Mouse (Mus musculus) retina, adult 2 months (tissue): ENCODE data around the gene Shb.
A peak's percentile ranks its signal among the peaks of the same experiment; 100 is the strongest.

ENCODE experiments used
- DNase-seq: peaks from one replicate; pipeline ENCODE4 v3.0.0-alpha.2; 2012; ENCODE audit warnings: low read depth, low spot score

Shb gene

DNA sequence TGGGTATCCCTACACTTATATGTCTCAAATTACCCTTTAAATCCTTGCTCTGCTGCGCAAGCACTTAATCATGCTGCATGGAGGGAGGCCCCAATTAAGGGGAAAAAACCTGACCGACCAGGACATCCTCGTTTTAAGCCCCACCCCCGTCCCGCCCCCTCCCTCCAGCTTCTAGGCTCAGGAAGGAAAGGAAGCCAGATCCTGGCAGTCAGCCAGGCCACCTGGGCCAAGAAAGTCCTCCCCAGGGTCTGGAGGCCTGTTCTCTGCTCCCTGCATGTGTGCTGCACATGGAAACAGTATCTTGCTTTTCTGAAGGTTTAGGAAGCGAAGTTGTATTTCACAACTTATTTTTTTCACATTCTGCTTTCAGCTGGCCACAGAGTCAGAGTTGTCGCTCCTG lies at the start of gene Shb:
TSS of gene Shb (minus strand) at position 96 of the 400 bp plus-strand sequence.
- no peak for DNase-seq

DNA sequence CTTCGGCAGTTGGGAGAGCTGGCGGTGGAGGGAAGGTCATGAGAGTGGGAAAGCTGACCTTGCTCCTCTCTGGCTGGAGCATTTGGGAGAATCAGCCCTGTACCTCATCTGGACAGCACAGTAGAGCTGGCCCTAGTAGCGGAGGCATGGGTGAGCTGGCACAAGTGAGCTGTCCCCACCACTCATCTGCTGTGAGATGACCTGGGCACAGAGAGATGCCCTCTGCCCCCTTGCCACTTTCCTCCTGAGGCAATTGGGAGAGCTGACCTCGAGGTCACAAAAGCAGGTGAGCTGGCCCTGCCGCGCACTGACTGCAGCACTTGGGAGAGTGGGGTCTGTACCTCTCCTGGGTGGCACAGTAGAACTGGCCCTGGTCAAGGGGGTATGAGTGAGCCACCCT lies 48.8 kb upstream of the Shb start:
- no peak for DNase-seq

DNA sequence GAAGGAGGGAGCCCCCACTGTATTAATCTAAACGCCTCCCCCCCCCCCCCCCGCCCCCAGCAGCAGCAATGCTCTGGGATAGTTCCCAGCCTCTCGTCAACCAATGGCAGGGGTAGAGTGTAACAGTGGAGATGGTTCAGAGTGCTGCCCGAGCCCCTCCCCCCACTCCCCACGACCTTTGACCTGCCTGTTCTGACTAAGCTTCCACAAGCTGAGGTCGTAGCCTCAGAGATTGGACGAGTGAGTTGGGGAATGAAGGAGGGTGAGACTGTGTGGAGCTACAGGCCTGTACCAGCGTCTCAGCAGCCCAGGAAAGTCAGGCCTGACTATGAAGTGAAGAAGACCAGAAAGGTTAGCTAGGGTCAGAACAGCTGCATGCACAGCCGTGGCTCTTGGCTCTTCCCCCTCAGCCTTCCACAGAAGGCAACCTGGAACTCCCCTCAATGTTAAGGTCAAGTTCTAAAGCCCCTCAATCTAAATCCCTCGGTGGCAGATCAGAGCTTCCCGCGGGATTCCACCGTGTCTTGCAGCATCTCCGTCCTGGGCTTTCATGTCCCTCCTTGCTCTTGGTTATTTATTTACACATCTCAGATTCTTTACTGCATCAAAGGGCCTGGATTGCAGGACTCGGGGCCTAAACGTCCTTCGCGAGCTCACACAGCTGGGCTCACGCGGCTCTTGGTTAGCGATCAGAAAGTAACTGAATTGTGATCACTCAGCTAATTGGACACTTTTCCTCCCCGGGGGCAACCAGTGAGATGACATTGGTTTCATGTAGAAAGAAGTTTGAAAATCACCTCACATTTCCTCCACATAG lies 46.5 kb upstream of the Shb start:
- DNase-seq, result no peak

DNA sequence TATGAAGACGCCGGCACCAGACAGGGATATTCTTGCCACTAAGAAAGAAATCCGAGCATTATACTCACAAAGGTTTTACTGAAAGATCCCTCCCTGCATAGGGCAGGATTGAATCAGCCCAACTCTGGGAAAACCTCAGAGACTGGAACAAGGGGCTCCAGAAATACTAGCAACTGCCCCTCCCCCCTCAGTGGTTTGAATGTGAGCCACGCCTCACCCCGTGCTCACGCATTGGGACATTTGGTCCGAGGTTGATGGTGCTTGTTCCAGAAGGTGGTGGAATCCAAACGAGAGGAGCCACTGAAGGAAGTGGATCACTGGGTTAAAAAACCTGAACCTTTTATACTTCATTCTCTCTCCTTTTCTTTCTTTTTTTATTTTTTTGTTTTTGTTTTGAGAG lies 45.4 kb upstream of the Shb start:
- no peak for DNase-seq

DNA sequence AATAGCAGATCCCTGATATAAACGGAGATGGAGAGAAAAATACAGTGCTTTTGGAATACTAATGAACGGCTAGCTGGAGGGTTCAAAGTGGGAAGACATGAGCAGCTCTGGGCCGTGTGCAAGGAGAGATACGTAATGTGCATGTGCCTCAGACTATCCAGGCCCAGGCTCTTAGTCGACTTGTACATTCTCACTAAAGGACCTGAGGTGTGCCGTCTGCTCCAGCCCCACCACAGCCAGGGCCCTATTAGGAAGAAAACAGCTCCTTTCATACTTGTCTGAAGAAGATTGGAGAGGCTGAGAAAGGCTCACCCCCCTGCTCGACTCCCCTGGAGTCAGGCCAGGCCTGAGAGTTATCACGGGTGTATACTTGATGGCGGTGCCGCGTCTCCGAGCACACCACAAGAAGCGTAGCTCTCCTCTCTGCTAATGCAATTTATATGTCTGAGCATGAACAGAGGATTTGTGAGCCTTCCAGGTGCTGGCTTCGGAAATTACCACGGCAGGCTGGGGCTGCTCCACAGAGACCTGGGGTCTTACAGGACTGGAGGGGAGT lies 42.4 kb upstream of the Shb start:
- no peak for DNase-seq

DNA sequence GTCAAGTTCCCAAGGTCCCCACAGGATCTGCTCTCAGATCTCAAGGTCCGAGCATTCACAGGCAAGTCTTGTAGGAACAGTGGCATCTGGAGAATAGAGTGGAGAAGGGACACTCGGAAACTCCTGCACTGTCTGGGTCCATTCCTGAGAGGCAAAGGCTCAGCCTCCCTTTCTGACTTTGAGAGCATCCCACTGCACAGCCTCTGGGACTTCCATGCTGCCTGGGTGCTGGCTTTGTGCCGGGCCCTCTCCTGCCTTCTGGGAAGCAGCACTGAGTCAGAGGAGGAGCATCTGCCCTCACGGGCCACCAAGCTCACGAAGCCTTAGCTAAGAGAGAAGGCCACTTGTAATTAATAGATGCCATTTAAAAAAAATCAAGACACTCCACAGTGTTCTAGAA lies 37.3 kb upstream of the Shb start:
- DNase-seq, result no peak

DNA sequence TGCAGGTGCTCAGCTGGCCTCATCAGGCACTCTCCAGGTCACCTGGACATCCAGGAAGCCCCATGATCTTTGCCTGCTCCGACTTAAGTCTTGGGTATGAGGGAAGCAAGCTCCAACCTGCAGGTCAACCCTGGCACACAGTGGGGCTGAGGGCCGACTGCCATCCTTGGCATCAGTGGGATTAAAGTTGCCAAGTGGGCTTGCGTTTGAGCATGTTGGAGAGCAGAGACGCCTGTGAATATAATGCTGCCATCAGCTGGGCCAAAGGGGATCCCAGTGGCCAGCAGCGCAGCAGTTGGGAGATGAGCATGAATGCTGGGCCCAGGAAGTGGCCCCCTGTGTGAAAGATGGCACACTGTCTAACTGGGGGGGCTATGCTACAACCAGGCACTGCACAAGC lies 25.9 kb upstream of the Shb start:
- DNase-seq, result no peak

DNA sequence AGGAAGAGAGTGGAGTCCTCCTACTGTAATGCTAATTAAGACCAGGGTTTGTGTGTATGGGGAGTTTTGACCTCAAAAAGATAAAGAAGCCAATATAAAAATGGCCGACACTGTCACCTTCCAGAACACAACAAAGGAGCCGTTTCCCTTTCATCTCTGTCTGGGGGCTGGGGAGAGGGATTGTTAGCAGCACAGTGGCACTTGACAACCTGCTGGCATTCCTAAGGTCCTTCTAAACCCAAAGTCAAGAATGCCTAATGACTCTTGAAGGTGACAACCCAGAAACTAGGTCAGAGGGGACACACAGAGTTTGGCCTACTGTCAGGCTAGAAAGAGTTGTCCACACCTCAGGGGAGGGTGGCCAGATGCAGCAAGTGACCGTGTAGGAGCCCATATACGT lies 20.3 kb upstream of the Shb start:
- no peak for DNase-seq

DNA sequence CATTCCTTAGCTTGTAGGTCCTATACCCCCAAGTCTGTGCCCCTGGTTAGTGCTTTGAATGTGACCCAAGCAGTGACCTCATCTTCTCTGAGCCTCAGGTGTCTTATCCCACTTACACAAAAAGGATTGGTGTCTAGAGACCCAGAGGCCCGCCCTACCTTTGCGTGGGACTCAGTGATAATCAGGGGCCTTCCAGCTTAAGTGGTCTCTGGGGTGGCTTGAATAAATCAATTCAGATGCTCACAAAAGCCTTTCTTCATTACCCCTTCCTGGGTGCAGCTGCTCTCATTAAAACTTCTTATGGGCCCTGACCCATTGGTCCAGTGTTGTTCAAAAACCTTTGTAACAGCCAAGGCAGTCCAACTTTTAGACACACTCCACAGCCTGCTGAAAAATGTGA lies 18.7 kb upstream of the Shb start:
- DNase-seq, result no peak

DNA sequence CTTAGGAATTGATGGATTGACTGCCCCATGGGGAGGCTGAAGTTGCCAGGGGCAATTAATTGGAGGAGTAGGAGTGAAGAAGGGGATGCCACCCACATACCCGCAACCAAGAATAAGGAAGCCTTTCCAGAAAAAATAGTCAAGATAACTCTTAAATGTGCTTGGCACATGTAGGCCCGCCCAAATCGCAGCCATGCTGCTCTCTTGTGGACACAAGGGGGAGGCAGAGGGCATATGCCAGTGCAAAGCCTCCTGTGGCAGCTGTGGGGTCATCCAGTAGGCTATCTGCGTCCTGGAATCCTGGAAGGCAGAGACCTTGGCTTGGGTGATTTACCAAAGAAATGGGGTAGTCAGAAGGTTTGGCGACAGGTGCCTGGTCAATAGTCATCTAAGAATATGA lies 17.2 kb upstream of the Shb start:
- no peak for DNase-seq

DNA sequence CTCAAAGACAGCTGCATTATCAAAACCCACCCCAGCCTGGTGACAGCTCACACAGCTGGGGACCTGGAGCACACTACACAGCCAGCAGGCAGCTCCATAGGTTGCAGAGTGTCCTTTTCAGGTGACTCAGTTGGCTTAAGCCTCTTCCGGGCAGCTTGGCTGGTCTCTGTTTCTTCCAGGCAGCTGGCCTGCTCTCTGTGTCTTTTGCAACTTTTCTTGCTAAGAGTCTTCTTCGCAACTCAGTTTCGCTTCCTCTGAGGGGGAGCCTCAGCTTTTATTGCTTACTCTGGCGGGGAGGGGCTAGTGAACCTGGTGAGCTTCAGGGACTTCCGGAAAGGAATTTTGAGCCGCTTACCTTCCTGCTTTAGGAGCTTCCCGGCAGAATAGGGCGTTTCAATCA lies 13.6 kb upstream of the Shb start:
- no peak for DNase-seq

DNA sequence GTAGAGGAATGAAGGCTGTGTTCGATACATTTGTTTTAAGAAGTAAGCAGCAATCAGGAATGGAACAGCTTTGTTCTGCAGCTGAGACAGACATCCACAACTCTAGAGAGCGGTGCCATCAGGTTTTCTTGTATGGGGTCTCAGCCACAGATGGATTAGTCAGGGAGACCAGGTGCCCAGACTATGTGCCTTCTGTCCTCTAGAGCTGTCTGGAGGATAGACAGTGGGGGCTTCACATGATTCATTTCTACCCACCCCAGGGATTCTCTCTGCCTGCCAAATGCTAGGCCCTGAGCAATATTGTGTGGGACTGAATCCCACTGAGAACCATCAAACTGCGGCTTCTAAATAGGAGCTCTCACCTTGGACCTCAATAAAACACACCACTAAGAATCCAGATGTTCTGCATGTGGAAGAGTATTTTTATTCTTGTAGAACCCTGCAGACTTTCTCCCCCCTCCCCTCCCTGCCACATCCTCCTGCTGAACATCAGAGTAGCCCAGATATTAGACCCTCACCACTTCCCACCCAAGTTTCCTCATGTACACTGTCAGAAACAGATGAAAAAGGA lies 11.3 kb upstream of the Shb start:
- no peak for DNase-seq

DNA sequence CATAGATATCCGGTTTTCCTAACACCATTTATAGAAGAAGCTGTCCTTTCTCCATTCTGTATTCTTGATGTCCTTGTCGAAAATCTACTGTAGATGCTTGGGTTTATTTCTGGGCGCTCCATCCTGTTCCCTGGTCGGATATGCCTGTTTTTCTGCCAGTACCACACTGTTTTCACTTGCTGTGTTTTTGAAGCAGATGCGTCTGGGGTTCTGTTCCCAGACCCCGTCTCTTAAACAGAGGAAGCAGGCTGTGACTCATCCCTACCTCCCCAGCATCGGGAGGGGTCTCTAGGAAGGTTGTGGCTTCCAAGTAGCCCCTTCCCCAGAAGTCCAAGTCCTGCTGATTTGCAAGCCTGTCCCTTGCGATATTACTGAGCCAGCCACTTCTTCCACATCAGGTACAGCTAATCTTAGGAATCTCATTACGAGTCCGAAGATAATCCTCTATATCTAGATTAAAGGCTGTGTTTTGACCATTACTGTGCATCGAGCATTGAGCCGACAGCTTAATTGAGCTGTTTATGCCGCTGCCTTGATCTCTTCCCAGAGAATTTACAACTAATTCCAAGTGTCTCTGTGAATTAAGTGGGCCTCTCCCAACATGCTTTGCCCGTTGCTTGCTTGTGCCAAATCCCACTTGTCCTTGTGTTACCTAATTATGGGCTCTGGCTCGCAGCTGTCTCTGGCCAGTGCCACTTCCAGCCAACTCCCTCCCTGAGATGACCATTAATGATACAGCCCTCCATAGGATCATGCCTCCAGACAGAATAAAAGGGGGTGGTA lies 8.1 kb upstream of the Shb start:
- DNase-seq, result peak; percentile 53

DNA sequence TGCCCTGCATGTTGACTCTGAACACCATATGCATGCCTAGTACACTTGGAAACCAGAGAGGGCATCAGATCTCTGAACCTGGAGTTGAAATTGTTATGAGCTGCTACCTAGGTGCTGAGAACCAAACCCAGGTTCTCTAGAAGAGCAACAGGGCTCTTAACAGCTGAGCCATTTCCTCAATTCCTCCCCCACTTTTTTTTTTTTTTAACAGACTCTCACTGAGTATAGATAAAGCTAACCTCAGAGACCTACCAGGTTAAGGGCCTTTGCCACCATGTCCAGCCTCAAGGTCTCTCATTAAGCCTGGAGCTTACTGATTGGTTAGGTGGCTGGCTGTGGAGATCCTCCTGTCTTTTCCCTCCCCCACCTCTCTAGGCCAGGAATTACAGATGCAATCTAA lies 6.9 kb upstream of the Shb start:
- no peak for DNase-seq

DNA sequence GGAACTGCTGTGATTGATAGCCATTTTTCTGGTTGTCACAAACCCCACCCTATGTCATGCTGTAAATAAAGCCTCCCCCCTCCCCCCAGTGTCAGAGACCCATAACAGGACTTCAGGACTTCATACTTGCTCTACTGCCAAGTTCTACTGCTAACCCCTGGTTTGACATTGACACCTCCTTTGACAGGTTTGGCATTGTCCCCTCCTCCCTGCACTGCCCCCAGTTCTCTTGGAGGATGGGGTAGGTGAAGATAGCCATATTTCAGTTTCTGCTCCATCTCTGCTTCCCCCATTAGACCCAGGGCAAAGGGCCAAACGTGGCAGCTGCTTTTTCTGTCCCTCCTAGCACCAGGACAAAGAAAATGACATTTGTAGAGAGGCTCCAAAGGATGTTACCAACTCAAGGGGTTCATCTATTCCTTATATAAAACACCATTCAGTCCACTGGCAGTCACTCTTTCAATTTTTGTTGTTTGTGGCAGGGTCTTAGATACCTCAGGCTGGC lies 1.2 kb upstream of the Shb start:
- DNase-seq, result no peak

DNA sequence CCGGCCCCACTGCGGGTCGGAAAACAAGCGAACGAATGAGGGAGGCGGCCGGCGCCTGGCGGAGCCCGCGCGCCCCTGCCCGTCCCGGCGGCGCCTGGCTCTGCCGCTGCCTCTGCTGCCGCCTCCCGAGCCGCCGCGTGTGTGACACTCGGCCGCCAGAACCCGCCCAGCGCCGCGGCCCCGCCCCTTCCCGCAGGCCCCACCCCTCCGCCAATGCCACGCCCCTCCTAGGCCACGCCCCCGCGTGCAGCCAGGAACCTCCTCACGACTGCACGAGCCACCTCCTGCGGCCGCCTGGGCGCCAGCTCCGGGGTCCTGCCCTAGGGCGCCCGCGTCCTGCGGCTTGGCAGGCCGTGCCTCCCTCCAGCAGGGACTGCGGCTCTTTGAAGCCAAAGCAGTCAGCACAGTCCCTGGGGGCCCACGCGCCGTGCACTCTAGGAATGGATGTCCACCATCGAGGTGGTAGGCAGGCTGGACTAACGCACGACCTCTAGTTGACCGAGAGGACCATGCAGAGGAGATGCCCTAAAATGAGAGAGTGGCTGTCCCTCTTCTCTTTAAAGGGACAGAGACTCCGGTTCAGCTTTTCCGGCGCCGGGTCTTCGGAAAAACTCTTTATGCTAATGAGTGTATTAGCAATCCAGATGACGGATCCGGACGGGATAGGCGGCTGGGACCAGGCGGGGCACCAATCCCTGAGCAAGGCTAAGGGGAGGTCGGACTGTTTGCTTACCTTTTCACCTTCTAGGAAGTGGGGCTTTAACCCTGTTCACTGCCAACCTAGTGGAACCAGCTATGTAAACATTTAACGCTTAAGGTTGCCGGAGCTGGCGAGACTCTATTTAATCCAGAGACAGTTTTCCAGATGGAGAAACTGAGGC lies 1.4 kb downstream of the Shb start:
- peak; percentile 69 for DNase-seq

DNA sequence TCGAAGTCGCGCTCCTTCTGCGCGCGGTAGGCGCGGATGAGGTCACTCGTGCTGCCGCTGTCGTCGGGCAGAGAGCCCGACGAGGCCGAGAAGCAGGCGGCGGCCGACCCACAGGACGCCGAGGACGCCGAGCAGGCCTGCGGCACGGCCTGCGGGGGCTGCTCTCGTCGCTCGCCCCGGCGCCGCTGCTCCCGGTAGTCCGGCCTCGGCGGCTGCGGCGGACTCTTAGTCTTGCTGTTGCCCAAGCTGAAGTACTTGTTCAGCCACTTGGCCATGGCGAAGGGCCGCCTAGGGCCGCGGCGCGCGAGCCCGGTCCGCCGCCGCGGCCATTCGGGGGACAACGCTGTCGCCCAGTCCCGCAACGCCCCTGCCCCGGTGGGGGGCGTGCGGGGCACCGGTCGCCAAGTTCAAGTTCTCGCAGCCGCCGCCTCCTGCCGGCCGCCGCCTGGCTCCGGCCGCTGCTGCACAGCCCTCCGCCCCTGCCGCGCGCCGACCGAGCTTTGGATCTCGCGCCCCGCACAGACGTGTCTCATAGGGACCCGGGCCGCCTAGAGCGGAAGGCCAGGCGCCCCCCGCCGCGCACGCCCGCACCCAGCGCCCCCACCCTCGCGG lies 2.2 kb downstream of the Shb start:
- DNase-seq, result no peak

DNA sequence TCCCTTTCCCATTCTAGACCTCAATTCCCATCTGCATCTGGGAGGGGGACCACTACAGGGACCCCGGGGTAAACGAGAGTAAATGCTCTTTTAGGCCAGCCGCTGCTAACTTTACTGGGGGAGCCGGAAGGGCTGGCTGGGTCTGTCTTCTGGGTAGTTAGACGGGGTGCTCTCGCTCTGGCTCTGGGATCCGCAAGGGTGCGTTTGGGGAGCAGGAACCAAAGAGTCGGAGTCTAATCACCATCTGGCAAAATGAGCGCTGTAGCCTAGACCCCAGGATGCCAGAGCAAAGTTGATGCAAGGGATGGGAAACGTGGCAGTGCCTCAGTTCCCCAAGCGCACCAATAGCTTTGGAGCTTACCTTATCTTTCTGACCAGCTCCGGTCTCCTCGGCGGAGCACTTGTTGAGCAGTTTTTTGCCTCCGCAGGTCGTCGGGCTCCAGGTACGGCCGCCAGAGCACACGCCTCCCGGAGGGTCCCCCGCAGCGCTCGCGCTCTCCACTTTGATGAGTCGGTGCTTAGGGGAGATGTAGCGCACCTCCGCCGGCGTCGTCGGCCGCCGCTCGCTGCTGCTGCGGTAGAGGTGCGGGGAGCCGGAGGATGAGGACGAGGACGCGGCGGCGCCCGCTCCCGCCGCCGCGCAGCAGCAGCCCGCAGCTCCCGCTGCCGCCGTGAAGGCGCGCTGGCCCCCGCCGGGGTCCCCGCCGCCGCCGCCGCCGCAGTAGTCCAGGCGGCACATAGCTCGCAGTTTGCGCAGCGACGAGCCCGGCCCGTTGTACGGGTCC lies 2.9 kb downstream of the Shb start:
- DNase-seq, result no peak

DNA sequence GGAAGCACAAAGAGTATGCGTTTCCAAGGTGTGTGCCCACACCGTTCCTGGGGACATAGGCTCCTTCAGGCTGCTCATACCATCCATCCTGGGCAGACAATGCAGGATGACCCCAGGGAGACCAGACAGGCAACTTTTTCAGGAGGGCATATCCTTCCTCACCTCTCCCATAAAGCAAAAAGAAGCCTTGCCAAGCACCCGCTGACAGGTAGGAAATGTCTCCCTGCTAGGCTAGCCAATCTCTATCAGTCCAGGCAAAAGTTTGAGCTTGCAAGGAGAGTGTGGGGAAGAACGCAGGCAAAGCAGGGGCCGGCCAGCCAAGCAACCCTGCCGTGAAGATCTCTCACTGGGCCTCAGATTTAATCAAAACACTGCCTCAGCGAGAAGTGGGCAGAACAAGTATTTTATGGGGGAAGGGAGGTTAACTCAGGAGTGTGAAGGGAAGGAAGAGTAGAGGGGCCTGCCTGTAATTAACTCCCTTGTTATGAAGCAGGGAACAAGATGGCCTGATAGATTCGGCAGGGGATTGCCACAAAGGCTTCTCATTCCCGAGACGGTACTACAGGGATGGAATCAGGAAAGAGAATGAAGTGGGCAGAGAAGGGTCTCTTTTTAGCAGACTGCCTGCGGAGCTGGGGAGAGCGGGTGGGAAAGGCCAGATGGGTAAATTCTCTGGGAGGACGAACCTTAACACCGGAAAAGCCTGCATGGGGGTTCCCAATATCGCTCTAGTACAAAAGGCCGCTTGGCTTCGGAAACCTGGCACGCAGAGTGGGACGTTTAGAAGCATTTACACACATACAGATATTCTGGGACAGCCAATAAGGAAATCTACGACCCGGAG lies 3.7 kb downstream of the Shb start:
- DNase-seq, result no peak
